Mouse (Mus musculus): ENCODE measurements at regions not wholly inside any gene's neighbourhood (a gene's known extent, or its start where the extent isn't known, plus 50 kb on each side); places are given as distances from the start of the nearest gene placed in this dataset.

DNA sequence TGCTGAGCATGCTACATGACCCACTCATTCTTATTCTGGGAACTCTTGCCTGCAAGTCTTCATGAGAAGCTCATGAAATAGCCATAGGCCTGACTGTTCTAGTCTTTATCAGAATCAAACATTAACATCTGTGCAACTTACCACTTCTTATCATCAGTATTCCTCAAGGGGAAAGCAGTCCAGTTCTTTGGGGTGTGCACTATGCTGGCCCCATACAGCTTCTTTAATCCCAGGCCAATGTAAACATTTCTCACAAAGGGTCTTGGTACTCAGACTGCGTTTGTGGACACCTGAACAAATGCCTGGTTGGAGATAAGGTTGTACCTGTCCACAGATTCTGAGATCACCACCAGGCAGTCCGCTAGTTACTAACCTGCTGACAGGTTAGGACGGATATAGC lies 51.3 kb downstream of the 3110018I06Rik start:
- no peak for DNase-seq (ENCODE audit: low spot score)

DNA sequence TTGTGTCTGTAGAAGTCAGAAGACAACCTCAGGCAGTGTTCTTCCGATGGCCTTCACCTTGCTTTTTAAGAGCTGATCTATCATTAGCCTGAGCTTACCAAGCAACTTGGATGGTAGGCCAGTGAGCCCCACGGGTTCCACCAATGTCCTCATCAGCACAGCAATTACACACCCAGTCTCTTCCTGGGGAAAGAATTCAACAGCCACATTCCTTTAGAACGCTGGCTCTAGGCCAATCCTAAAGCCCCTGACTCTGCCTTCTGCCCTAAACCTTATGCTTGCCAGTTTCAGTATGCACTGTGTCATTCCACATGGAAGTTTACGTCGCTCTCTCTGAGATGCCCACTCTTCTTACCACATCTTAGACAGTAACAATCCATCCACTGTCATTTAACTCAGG lies 52.8 kb downstream of the 3110018I06Rik start:
- no peak for DNase-seq (ENCODE audit: low spot score)

DNA sequence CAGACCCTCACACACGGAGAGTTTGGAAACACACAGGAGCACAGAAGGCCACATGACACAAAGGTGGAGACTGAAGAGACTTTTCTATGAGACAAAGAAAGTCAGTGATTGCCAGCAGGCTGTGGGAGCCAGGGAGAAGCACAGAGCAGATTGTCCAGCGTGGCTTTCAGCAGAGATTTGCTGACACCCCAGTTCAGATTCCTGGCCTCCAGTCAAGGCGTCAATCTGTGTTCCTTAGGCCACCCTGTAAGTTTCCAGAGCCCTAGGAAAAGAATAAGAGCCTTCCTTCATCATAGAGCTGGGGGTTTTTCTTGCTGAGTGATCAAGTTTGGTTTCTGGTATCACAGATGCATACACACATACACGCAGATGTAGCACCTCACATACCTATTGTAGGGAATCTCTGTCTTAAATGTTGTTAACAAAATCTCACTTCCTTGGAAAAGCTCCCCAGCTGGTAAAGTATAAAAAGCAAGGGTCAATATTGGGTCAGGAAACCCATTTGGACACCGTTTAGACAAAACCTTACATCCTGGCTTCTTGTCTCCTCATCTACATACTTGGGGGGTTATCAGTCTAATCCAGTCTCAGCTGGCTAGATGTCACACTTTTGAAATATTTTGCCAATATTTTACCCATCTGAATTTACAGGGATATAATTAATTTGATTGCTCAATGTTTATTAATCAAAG lies 58.9 kb downstream of the 3110018I06Rik start:
- no peak for DNase-seq (ENCODE audit: low spot score)

DNA sequence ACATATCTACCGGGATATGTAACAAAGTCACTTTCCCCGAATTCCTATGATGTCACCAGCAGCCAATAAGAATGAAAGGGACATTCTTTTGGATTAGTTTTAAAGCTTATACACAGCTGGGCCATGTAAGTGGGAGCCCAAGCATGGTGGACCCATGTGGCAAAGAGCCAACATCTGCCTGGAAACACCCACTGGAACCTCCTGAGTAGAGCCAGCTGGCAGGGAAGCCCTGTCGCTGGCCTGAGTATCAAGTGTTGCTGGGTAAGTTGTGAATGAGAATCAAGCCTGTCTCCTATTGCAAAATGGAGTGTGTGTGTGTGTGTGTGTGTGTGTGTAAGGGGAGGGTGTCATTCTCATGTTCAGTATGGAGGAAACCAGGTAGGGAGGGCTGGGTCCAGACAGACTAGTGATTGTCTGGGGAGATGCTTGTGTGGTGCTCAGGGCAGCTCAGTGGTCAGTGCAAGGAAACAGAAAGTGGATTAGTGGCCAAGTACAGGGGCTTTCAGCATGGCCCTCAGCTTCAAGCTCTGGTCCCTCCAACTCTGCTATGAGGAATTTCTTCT lies 59.5 kb downstream of the 3110018I06Rik start:
- DNase-seq (ENCODE audit: low spot score), result no peak

DNA sequence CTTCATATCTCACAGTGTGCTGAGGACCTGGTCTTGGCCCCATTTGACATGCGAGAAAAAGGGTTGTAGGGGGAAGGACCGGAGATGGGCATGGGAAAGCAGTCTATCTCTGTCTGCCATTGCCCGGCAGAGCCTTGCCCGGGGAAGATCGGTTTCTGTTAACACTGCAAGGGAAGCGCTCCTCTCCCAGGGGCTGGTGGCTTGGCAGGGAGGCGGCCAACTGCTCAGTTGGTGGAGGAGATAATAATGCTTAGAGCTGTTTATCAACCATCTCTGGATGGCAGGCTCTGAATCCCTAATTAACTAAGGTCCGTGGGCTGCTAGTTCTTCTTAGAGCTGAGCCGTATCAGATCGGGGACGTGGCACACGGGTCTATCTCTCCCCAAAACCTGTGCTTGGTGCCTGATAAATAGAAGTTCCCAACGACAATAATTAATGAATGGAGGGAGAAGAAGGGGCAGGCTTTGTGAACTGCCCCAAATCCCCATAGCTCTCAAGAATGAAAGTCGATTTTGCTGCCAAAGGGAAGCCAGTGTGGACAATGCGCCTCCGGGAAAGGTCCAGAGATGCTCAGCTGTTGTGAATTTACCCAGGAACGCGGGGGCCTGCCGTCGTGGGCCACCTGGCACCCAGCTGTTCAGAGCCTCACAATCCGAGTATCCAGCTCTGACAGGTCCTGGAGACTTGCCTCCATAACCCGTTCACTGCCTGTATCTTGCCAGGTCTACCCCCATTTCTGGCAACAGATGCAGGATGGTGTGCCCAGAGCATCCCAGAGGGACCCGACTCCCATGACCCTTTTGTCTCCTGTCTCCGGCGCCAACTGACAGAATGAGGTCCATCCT lies 61.2 kb downstream of the 3110018I06Rik start:
- DNase-seq (ENCODE audit: low spot score), result no peak

DNA sequence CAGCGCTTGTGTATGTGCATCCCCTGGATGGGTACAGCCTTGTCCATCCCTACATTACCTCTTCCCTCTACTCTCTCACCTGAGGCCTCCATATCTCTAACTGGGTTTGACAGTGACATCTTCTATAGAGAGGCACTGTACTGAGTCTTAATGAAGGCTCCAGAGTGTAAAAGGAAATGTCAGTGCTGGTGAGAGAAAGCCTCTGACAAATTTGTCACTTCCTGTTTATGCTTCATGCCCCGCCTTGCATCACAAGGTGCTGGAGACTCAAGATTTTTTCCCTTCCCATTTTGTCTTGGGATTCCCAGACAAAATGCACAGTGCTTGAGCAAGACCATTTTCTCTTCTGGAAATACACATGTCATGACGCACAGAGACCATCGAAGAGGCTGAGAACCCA lies 70.8 kb downstream of the 3110018I06Rik start:
- no peak for DNase-seq (ENCODE audit: low spot score)

DNA sequence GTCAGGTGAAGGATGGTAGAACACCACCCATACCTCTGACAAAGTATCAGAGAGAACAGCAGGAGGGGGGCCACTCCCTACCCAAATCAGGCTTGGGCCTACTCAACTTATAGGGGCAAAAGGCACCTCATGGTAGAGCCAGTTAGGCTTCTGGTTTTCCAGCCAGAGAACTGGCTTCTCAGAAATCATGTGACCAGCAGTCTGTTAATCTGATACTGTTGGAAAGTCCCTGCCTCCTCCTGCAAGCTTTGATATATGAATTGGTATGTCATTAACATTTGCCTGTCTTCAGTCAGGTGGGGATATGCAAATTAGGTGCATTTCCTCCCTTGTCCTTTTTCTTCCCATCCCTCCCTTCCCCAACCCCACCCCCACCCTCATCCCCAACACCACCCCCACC lies 71.7 kb downstream of the 3110018I06Rik start:
- no peak for DNase-seq (ENCODE audit: low spot score)

DNA sequence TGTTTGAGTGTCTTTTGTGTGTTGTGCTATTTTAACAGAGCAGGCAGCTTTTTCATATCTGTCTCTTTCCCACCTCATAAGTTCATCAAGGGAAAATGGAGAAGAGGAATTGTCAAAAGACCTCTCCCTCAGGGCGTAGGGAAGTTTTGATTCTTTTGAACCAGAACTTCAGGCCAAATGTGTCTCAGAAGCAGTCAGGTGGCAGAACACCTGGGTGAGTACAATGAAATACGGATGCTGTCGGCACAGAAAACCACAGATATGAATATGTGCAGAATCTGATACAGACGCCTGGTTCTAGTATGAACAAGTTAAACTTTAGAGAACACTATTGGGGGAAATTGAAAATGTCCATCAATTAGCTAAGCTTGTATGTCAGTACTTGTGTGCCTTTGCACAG lies 84.2 kb downstream of the 3110018I06Rik start:
- no peak for DNase-seq (ENCODE audit: low spot score)

DNA sequence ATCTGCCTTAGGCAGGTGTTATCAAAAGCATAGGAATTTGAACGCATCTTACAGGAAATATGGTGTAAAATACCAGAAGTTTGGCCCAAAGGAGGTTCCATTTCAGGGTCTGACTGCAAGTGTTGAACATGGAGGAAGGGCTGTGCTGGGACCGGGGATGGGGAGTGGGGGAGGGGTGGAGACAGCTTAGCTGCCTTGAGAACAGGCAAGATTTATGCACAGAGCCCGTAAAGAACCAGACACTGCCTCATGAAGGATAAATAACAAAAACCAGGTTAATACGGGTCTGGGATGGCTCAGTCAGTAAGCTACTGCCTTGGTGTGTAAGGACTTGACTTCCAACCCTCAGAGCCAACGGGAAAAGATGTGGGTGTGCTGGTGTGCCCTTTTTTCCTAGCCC lies 91.1 kb downstream of the 3110018I06Rik start:
- no peak for DNase-seq (ENCODE audit: low spot score)

DNA sequence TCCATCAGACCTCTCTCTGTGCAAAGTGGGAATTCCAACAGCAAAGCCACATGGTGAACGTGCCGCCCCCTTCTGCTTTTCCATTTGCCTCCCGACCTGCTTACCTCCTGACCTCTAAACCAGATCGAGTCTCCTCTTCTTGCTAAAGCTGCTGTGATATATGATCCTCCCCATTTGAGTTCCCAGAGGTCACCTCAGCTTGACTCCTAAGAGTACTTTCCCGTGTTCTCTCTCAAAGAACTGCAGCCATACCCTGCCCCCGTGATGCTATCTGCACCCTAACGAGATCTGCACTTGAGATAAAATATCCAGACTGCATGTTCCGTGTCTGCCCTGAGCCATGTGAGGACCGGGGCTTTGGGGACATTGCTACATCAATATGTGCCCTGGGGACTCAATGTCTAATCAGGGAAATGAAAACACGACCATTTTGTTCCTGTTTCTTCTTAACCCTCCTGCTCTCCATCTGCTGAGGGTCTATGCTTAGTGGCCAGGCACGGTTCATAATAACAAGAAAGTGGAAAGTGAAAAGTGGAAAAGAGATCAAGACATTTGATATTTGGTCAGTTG lies 94.8 kb downstream of the 3110018I06Rik start:
- DNase-seq (ENCODE audit: low spot score), result no peak

DNA sequence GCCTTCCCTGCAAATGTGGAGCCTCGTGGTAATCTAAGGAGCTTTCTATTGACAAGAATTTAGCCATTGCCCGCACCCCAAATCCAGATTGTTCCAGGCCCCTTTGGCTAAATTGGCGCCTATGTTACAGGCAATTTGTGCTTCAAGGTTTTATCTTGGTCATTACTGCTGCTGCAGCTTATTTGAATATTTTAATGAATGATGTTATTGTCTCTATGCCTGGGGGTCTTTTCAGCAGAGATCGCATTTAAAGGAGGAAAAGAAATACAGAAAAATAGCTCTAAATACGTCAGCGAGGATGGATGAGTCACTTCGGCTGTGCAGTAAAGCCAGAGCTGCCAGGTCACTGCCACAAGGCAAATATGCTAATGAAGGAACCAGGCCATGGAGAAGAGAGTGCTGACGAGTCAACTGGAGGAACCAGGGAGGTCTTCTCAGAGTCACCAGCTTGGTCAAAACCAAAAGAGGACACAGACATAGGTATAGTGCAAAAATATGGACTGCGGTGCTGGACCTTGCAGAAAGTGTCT lies 97.3 kb downstream of the 3110018I06Rik start:
- DNase-seq (ENCODE audit: low spot score), result no peak

DNA sequence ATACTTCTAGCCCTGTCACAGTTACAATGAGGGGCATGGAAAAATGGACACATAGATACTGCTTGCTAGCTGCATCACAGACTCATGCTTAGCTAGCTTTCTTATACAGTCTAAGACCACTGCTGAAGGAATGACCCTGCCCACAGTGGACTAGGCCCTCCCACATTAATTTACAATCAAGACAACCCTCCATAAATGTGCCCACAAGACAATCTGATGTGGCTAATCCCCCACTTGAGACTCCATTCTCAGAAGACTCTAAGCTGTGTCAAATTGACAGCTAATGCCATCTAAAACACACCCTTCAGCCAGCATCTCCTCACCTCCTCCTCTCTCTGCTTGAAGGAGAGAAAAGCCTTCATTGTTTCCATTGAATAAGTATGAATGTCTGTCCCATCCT lies 107.8 kb downstream of the 3110018I06Rik start:
- no peak for DNase-seq (ENCODE audit: low spot score)

DNA sequence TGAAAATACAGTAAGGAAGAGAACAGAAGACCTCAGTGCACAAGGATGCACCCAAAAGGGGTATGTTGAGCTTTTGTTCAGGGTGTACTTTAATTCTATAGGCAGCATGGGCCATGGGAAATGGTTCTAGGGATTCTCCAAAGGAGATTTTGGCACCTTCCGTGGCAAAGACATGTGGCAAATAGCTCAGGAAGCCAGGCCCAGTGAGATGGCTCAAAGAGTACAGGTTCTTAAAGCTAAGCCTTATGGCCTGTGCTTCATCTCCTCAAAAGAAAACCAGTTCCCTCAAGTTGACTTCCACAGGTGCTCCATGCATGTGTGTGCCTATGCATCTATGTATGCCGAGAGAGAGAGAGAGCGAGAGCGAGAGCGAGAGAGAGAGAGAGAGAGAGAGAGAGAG lies 112.1 kb downstream of the 3110018I06Rik start:
- no peak for DNase-seq (ENCODE audit: low spot score)

DNA sequence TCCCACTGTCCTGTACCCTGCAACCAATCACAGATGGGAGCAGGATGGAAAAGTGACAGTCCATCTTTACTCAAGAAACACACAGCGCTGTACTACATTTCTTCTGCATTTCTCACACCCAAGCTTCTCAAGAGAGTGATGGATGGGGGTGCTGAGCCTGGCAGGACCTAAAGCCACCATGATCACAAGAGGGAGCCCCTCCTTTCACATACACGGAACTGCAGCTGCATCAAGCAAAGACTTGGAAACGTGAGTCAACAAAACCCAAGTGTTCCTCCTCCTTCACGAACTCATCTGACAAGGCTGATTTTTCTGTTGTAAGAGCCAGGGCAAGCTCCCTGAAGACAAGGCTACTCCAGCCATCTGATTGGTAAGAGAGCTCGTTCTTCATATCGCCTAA lies 120.5 kb downstream of the 3110018I06Rik start:
- DNase-seq (ENCODE audit: low spot score), result no peak

DNA sequence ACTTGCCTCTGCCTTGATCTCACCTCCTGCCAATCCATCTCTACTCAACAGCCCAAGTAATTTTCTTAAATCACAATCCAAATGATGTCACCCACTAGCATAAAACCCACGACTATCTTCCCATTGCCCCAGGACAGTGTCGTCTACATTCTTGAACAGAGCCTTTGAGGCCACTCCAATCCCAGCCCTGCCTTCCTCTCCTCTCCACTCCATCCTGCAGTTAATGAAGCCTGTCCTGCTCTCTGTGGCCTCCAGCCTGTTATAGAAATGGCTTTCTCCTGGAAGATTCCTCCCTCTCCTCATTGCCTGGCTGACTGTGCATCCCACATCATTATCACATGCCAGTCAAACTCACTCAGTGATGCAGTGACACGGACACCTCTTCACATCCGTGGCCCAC lies 121.6 kb downstream of the 3110018I06Rik start:
- no peak for DNase-seq (ENCODE audit: low spot score)

DNA sequence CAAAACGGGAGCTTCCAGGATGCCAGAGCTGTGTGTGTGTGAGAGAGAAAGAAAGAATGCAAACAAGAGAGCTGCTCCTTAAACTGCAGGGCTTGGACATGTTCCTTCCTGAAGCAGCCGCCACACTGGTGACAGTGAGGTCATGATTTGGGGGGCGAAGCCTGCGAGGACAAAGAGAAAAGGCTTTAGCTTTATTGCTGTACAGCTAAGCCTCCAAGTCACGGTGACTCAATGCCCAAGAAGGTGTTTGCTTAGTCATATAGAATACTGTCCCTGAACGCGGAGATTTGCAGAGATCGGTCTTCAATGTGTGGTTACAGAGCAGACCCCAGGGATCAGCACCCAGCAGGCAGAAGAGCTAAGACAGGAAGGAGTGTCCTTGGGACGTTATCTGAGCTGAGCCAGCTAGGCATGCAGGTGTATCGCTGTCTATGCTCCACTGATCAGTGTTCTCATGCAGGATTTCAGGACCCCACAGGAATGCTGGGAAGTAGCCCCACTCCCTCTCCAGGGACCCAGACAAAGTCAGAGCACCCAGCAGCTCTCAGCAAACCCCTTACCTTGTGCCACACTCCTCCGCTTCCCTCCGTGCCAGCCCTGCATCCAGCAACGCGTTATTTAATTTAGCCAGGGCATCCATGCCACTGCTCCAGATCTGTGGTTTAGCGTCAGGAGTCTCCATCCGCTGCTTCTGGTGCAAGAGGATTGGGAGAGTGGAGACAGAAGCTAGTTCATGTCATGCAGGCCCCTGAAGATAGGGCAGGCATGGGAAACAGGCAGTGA lies 129.0 kb downstream of the 3110018I06Rik start:
- no peak for DNase-seq (ENCODE audit: low spot score)

DNA sequence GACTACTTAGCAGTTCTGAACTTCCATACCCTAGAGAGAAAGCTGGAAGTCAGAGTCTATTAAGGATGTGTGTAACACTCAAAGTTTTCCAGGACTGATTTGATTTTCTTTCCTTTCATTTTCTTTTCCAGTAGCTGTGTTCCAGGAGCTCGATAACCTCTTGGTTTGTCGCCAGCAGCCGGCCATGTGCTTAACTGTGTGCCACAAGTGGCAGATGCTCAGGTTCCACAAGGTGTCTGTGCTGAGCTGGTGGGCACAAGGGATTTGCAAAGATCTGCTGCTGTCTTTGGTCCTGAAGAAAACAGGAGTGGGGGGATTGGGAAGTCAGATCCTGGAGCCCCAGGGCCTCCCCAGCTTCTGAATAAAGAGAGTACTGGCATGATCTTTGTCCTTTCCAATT lies 136.0 kb downstream of the 3110018I06Rik start:
- no peak for DNase-seq (ENCODE audit: low spot score)

DNA sequence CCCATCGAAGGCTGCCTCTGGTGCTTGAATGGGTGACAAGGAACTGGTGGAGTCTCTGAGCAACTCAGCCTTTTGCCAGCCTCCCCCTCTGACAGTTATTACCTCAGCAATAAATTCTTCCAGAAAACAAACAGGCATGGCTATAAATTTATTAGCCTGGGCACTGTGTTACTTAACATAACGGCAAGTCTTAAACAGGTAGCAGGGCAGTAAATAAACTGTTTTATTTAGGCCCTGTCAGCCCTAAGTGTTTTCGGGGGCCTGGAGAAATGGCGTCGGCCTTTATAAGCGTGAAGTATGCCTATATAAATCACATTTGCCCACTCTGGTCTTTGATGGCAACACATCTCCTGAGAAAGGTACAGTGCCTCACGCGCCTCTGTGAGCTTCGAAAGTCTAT lies 159.6 kb downstream of the 3110018I06Rik start:
- no peak for DNase-seq (ENCODE audit: low spot score)

DNA sequence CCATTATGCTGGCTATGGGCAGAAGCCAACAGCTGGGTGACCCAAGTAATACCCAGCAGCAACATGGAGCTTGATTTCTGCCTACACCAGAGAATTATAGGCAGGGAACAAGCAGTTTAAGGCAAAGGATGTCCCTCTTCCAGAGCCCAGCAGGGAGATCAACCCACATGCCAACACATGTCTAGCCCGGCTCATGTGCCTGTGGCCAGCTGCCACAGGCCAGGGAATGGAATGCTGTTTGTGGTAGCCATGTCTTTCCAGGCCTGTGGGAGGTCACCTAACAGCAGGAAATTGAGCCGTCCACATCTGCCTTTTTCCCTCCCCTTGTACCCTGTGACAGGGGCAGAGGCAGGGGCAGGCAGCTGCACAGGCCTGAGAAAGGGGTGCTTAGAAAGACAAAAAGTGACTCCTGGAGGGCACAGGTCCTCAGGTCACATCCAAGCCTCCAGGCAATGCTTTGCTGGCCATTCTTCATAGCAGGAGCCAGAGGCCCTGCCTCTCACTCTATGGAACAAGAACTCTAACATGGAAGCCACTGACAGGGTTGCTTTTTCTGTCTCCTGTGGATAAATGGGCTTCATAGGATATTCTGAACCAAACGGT lies 163.8 kb downstream of the 3110018I06Rik start:
- no peak for DNase-seq (ENCODE audit: low spot score)

DNA sequence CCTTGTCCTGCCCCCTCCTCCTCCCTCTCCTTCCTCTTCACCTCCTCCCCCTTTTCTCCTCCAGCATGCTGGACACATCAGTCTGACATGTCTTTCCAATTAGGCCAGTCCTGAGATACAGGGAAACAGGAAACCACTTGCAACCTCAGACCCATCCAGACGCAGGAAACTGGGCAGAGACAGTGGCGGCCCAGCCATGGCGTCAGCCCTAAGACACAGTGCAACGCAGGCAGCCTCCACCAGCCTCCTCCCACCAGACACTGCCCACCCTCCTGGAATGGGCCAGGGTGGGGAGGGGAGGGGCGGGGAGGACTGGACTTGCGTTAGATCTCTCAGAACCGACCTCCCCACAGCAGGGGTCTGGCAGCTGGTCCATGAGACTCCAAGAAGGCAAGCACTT lies 164.7 kb downstream of the 3110018I06Rik start:
- no peak for DNase-seq (ENCODE audit: low spot score)

DNA sequence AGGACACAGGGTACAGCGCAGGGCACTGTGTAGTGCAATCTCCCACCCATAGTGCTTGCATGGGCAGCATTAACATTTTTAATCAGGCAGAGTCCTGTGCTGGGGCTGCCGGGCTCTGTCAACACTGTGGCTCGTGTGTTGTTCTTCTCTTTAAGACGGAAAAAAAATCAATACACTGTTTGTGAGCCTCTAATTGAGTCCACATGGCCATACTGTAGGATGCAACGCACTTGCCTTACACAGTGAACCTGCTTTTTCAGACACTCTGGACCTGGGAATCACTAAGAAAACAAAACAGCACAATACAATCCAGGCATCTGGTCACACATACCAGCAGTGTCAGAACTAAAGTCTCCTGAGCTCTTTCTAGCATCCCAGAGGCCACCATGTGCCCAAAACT lies 168.4 kb downstream of the 3110018I06Rik start:
- no peak for DNase-seq (ENCODE audit: low spot score)

DNA sequence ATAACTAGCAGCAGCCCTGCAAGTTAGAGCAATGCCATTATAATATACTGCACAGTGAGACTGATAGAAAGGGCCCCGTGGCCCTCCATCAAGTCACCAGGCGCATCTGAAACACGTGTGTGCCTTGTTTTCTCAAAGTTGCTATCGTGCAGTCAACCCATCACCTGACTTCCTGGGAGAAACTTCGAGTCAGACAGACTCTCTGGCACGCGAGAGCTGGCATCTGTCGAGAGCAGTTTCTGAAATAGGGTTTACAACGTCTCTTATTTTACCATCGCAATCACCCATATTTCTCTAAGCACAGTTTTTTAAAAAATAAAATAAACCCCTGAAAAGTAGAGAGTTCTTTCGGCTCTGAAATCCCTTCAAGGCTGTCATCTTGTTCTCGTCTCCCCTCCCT lies 169.8 kb downstream of the 3110018I06Rik start:
- DNase-seq (ENCODE audit: low spot score), result no peak

Data from testis, postnatal 14 days (tissue).